Mouse (Mus musculus): ENCODE results near the gene Retreg1. TPM values are rescaled to one million over a fixed set of nuclear protein-coding genes. Genes with fewer than 3 reads are reported as not detected.

Retreg1 gene
- total and polyA plus RNA-seq, 2 experiments from 2014 or later: 19.1 to 38.1 TPM

DNA sequence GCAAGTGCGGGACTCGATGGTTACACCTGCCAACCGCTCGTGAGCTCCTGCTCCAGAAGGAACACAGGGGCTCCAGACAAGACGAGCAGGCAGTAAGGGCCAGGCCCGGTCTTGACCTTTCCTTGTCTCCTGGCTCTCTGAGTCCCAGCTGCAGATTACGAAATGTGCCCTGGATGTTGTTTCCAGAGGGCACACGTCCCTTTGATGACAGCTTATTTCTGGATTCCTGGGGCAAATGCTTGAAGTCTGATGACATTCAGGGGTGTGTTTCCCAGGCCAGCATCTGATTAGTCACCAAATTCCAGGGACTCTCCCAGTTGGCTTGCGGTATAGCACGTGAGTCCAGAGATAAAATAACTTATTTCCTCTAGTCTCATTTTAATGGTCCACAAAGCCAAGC, 72.0 kb downstream of the Retreg1 start:
- no peaks in the 10 kb centered on the region; the same call in 1 of the 2 replicates for H3K4me1 ChIP-seq (ENCODE audit: insufficient read depth)
- no peak overlapping the region for H3K27ac ChIP-seq (ENCODE audit: low read depth, low read length)
- no peaks in the 10 kb centered on the region for H3K27me3 ChIP-seq (ENCODE audit: insufficient read depth, low read length)
- H3K9me3 ChIP-seq (ENCODE audit: low read length): no peaks in the 10 kb centered on the region
- H3K4me3 ChIP-seq (ENCODE audit: low read depth, low read length): no peak overlapping the region
- no peak overlapping the region for H3K9ac ChIP-seq
- ATAC-seq: no peak
- no peak for TF ChIP-seq CTCF (IDR thresholded peaks at IDR 0.05; ENCODE audit: low read depth)
- no peak overlapping the region for H3K4me2 ChIP-seq (ENCODE audit: low read depth)
- H3K36me3 ChIP-seq (ENCODE audit: insufficient read depth): no peaks in the 10 kb centered on the region
- DNase-seq: no peak
- 55% methylated on average over 10 of the region's 10 CpGs for WGBS

DNA sequence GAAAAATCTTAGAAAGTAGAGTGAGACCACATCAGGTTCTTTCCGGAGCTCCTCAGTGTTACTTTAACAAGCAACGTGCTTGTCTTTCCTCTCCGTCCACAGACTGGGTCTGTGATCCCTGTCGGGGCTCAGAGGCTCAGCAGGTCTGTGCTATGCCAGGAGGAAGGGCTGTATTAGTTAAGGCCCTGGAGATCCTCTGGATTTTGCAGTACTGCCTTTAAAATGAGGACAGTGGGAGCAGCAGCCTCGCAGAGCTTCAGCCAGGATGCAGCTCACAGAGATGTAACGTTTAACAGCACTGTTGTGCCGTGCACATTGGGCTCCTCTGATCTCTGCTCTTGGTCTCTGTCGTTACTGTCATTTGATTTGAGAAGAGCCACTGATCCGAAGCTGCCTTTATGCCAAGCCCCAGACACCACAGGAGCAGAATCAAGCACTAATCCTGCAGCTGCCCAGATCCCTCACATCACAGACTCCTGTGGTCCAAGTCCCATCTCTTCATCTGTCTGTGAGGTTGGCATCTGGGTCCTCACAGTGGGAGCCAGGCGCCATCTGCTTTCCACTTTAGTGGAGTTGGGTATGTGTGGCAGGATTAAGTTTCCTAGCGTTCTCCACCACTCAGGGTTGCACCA, 72.7 kb downstream of the Retreg1 start:
- Histone ChIP-seq H3K36me3 (ENCODE audit: insufficient read depth) (no peaks in the 10 kb centered on the region), H3K27me3 (ENCODE audit: insufficient read depth, low read length) (no peaks in the 10 kb centered on the region), H3K9ac (no peak overlapping the region), H3K4me2 (ENCODE audit: low read depth) (no peak overlapping the region), H3K4me1 (ENCODE audit: insufficient read depth) (no peaks in the 10 kb centered on the region), H3K9me3 (ENCODE audit: low read length) (no peaks in the 10 kb centered on the region), H3K27ac (ENCODE audit: low read depth, low read length) (no peak overlapping the region), H3K4me3 (ENCODE audit: low read depth, low read length) (no peak overlapping the region)
- ATAC-seq (peak; percentile 56), DNase-seq (no peak)
- no peak for TF ChIP-seq CTCF (IDR thresholded peaks at IDR 0.05; ENCODE audit: low read depth)
- 56% methylated on average over 11 of the region's 11 CpGs for WGBS

DNA sequence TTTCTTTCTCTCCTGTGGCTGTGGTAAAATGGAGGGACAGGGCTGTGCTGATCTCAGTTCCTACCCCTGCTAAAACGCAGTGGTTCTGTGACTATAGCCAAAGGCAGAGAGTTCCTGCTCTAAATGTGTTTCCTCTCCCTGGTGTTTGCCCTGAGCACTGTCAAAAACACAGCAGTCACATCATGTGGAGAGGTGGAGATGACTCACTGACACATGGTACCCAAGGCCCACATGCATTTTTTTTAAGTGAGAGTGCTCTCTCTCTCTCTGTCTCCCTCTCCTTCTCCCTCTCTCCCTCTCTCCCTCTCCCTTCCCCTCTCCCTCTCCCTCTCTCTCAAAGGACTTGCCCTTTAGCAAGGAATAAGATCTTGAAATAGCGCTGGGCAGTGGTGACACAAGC, 73.3 kb downstream of the Retreg1 start:
- Histone ChIP-seq H3K9ac (no peak overlapping the region), H3K27ac (ENCODE audit: low read depth, low read length) (no peak overlapping the region), H3K36me3 (ENCODE audit: insufficient read depth) (no peaks in the 10 kb centered on the region), H3K4me1 (ENCODE audit: insufficient read depth) (no peaks in the 10 kb centered on the region), H3K4me2 (ENCODE audit: low read depth) (no peak overlapping the region), H3K4me3 (ENCODE audit: low read depth, low read length) (no peak overlapping the region), H3K9me3 (ENCODE audit: low read length) (no peaks in the 10 kb centered on the region), H3K27me3 (ENCODE audit: insufficient read depth, low read length) (no peaks in the 10 kb centered on the region)
- no peak for DNase-seq
- no peak for ATAC-seq
- 76% methylated on average over 2 of the region's 2 CpGs for WGBS
- no peak for TF ChIP-seq CTCF (IDR thresholded peaks at IDR 0.05; ENCODE audit: low read depth)

DNA sequence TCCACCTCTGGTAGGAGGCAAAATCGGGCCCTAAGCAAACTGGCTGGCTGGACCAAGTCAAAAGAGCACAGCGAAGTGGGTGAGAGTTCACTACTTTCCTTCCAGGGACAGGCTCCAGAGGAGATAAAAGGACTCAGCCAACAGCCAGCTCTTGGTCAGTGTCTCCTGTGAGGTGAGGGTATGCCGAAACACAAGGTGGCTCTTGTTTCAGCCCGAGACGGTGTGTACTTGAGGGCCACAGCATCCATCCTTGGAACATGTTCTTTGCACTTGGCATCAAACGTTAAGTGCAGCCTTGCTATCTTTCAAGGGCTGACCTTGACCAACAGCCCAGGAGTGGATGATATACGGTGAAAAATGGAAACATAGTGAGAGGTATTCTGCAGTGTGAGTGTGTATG, 75.7 kb downstream of the Retreg1 start:
- H3K27ac ChIP-seq (ENCODE audit: low read depth, low read length): no peak overlapping the region
- no peaks in the 10 kb centered on the region for H3K4me1 ChIP-seq (ENCODE audit: insufficient read depth)
- no peaks in the 10 kb centered on the region for H3K27me3 ChIP-seq (ENCODE audit: insufficient read depth, low read length)
- no peak for TF ChIP-seq CTCF (IDR thresholded peaks at IDR 0.05; ENCODE audit: low read depth)
- H3K4me2 ChIP-seq (ENCODE audit: low read depth): no peak overlapping the region
- H3K9ac ChIP-seq: no peak overlapping the region
- ATAC-seq (no peak), DNase-seq (no peak)
- H3K4me3 ChIP-seq (ENCODE audit: low read depth, low read length): no peak overlapping the region
- H3K36me3 ChIP-seq (ENCODE audit: insufficient read depth): no peaks in the 10 kb centered on the region
- 96% methylated on average over 7 of the region's 7 CpGs for WGBS
- H3K9me3 ChIP-seq (ENCODE audit: low read length): no peaks in the 10 kb centered on the region

DNA sequence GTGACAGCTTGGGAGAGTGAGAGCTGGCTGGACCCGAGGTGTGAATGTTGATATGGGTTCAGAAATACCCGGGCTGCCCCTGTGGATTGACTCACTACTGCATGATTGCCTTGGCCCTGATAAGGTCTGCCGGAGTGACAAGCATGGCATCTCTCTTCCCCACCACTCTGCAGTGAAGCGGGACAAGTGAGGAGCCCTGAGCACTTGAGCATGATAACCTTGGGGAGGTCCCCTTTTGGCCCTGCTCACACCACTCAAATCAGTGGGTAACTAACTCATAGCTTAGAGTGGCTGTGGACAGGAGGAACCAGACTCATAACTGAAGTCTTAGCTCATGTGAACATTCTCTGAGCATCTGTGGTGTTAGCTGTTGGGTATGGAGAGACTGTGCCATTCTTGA, 77.0 kb downstream of the Retreg1 start:
- no peaks in the 10 kb centered on the region for H3K36me3 ChIP-seq (ENCODE audit: insufficient read depth)
- no peak overlapping the region for H3K4me3 ChIP-seq (ENCODE audit: low read depth, low read length)
- H3K4me1 ChIP-seq (ENCODE audit: insufficient read depth): no peaks in the 10 kb centered on the region
- 87% methylated on average over 4 of the region's 4 CpGs for WGBS
- no peaks in the 10 kb centered on the region for H3K9me3 ChIP-seq (ENCODE audit: low read length)
- TF ChIP-seq CTCF (IDR thresholded peaks at IDR 0.05; ENCODE audit: low read depth): no peak
- ATAC-seq (no peak), DNase-seq (no peak)
- H3K27ac ChIP-seq (ENCODE audit: low read depth, low read length): no peak overlapping the region
- no peak overlapping the region for H3K9ac ChIP-seq
- no peak overlapping the region for H3K4me2 ChIP-seq (ENCODE audit: low read depth)
- no peaks in the 10 kb centered on the region for H3K27me3 ChIP-seq (ENCODE audit: insufficient read depth, low read length)

DNA sequence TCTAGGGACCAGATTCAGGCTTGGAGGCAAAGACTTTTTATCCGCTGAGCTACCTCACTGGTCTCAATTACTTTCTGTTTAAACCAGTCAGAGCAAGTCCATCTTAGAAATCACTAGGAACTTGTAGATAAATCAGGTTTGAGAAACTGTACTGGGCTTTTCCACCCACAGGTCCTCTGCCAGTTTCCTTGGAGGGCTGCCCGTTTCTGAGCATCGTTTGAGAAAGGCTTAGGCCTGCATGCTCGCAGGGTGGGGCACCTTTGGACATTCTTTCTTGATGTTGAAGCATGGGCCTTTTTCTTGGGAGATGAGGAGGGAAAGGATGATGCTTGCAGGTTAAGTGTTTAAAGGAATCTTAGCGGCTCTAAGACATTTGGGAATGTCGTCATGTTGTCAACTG, 77.9 kb downstream of the Retreg1 start:
- Histone ChIP-seq H3K4me2 (ENCODE audit: low read depth) (no peak overlapping the region), H3K4me1 (ENCODE audit: insufficient read depth) (no peaks in the 10 kb centered on the region), H3K4me3 (ENCODE audit: low read depth, low read length) (no peak overlapping the region), H3K36me3 (ENCODE audit: insufficient read depth) (no peaks in the 10 kb centered on the region), H3K27ac (ENCODE audit: low read depth, low read length) (no peak overlapping the region), H3K9me3 (ENCODE audit: low read length) (no peaks in the 10 kb centered on the region), H3K27me3 (ENCODE audit: insufficient read depth, low read length) (no peaks in the 10 kb centered on the region), H3K9ac (no peak overlapping the region)
- no peak for DNase-seq
- no peak for TF ChIP-seq CTCF (IDR thresholded peaks at IDR 0.05; ENCODE audit: low read depth)
- no peak for ATAC-seq
- 90% methylated on average over 6 of the region's 6 CpGs for WGBS

DNA sequence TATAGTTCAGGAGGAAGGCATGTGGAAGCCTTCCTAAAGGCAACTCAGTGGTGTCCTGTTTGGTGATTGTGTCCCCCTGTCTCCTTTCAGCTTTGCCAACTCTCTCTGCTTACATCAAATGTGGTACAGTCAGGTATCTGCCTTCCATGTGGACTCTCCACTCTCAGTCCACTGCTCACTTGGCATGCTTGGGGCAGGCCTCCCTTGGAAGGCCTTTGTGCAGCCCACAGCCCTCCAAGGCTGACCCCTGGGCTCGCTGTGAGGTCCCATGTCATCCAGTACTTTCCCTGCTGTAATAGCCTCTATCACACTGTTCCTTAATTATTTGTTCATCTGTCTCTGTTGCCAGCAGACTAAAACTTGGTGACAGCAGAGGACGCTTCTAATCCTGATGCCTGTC, 79.0 kb downstream of the Retreg1 start:
- no peaks in the 10 kb centered on the region for H3K27me3 ChIP-seq (ENCODE audit: insufficient read depth, low read length)
- H3K36me3 ChIP-seq (ENCODE audit: insufficient read depth): no peaks in the 10 kb centered on the region
- ATAC-seq: no peak
- no peak overlapping the region for H3K9ac ChIP-seq
- H3K4me1 ChIP-seq (ENCODE audit: insufficient read depth): no peaks in the 10 kb centered on the region
- no peaks in the 10 kb centered on the region for H3K9me3 ChIP-seq (ENCODE audit: low read length)
- H3K4me2 ChIP-seq (ENCODE audit: low read depth): no peak overlapping the region
- H3K27ac ChIP-seq (ENCODE audit: low read depth, low read length): no peak overlapping the region
- H3K4me3 ChIP-seq (ENCODE audit: low read depth, low read length): no peak overlapping the region
- 56% methylated on average over 2 of the region's 2 CpGs for WGBS
- DNase-seq: no peak
- TF ChIP-seq CTCF (IDR thresholded peaks at IDR 0.05; ENCODE audit: low read depth): no peak

All from forebrain, postnatal 0 days (tissue).